ENCODE assay signal across 8 mouse cellular contexts in genomic region chr4:140699441-140700127, GRCm38 (mm10). TPM values are rescaled to one million over a fixed set of nuclear protein-coding genes. Genes with fewer than 3 reads are reported as not detected.
A peak's percentile ranks its signal among the peaks of the same experiment; 100 is the strongest.
DNase-seq lines count a peak whose midpoint lies in the region; ATAC-seq lines count a peak whose summit lies in the region.

No protein-coding gene starts in this region.

- H3K36me3 ChIP-seq in hindbrain, embryonic 12.5 days, result peaks cover 5% of the 10 kb centered on the region; the same call in 1 of the 2 replicates

- H3K4me2 ChIP-seq in hindbrain, embryonic 12.5 days (replicated peaks), result peak overlapping the region; percentile 60

- H3K27ac ChIP-seq in hindbrain, embryonic 12.5 days, result no peak overlapping the region

- peaks cover 31% of the 10 kb centered on the region for H3K4me1 ChIP-seq in hindbrain, embryonic 12.5 days

- peak overlapping the region; percentile 24 for H3K4me3 ChIP-seq in hindbrain, embryonic 12.5 days

- peaks cover 30% of the 10 kb centered on the region for H3K27me3 ChIP-seq in hindbrain, embryonic 12.5 days

- no peaks in the 10 kb centered on the region for H3K9me3 ChIP-seq in hindbrain, embryonic 12.5 days (replicated peaks)

- DNase-seq in T-cell, adult 2 months (ENCODE audit: low spot score), result peak; percentile 85
- peak; percentile 81 for DNase-seq in cerebellum, adult 9-10 months
- peak; percentile 72 to 82 for DNase-seq in frontal cortex, adult 2 months (ENCODE audit: extremely low spot score in 1 of 2, low spot score in 1 of 2)
- peak; percentile 62 to 79 for DNase-seq in layer of hippocampus, postnatal 14 days (ENCODE audit: low spot score in 2 of 2)
- DNase-seq in lung, postnatal 25 days (ENCODE audit: low spot score), result peak; percentile 89
- peak; percentile 74 to 78 for DNase-seq in right cerebral cortex, postnatal 10 days (ENCODE audit: low spot score in 2 of 2)
- DNase-seq in urinary bladder, postnatal 36 days (ENCODE audit: low spot score in 2 of 2), result peak; percentile 69 to 84

- ATAC-seq in hindbrain, embryonic 12.5 days (ENCODE audit: low FRiP score), result no peak

- no peak overlapping the region for H3K9ac ChIP-seq in hindbrain, embryonic 12.5 days

- 7% methylated on average over 29 of the region's 29 CpGs for WGBS in hindbrain, embryonic 12.5 days

RNA-seq across cellular contexts. Expression of gene Rcc2, which starts 0.8 kb away (rescaled TPM):
- 46.3 and 49.8 TPM in 2 replicates for polyA plus RNA-seq in frontal cortex, adult 2 months (2012; rRNA removed)
- 94.4 and 97.8 TPM in 2 replicates for polyA plus RNA-seq in hindbrain, embryonic 12.5 days (2016; fragmentation: Nextera tagmentation; extraction: Ambion mirVana)
- 10 to 100 TPM; 74.9 to 75.4 TPM for total RNA-seq in layer of hippocampus, postnatal 14 days (2021)

RNA-seq across cellular contexts. Expression of gene Arhgef10l, which starts 33.8 kb away (rescaled TPM):
- polyA plus RNA-seq in frontal cortex, adult 2 months (2012; rRNA removed), result 28.9 and 29.2 TPM in 2 replicates
- 31.2 and 31.7 TPM in 2 replicates for polyA plus RNA-seq in hindbrain, embryonic 12.5 days (2016; fragmentation: Nextera tagmentation; extraction: Ambion mirVana)
- 10 to 100 TPM; 48.8 to 50.8 TPM for total RNA-seq in layer of hippocampus, postnatal 14 days (2021)

RNA-seq across cellular contexts. Expression of gene Padi6, which starts 42.9 kb away (rescaled TPM):
- 0.97 and 1.2 TPM in 2 replicates for polyA plus RNA-seq in frontal cortex, adult 2 months (2012; rRNA removed)
- 0.09 TPM in 1 of 2 replicates, not detected in the other for polyA plus RNA-seq in hindbrain, embryonic 12.5 days (2016; fragmentation: Nextera tagmentation; extraction: Ambion mirVana)
- under 1 TPM in 1 of 2 experiments, not detected in 1; 0.17 TPM for total RNA-seq in layer of hippocampus, postnatal 14 days (2021)
